Mouse (Mus musculus): ENCODE results near the gene Itga9. TPM values are rescaled to one million over a fixed set of nuclear protein-coding genes. Genes with fewer than 3 reads are reported as not detected.
"Not testable (repeated sequence)": the region's sequence is repeated elsewhere in the genome, so short reads cannot be mapped to it uniquely, and the experiment has no call there.

Gene Itga9
- polyA plus RNA-seq, 1 experiment from 2014 or later, result 6.0 TPM

GRCm38 (mm10) chr9:118587115-118587514, 19.4 kb upstream of the Itga9 start:
- Histone ChIP-seq H3K27ac (no peak overlapping the region), H3K27me3 (ENCODE audit: insufficient read depth, poor library complexity, severe bottlenecking) (no peaks in the 10 kb centered on the region), H3K36me3 (peaks cover 25% of the 10 kb centered on the region), H3K4me1 (replicated peaks) (peaks cover 18% of the 10 kb centered on the region), H3K4me3 (no peak overlapping the region), H3K9me3 (no peaks in the 10 kb centered on the region)
- 65% methylated on average over 4 of the region's 4 CpGs for WGBS
- no peak for DNase-seq (ENCODE audit: low spot score)

- Histone ChIP-seq H3K27ac (no peak overlapping the region), H3K9me3 (no peaks in the 10 kb centered on the region), H3K4me3 (no peak overlapping the region), H3K27me3 (ENCODE audit: insufficient read depth, poor library complexity, severe bottlenecking) (no peaks in the 10 kb centered on the region), H3K4me1 (replicated peaks) (peaks cover 30% of the 10 kb centered on the region), H3K36me3 (peaks cover 5% of the 10 kb centered on the region; the same call in 1 of the 2 replicates)
- WGBS, result 36% methylated on average over 3 of the region's 3 CpGs
- DNase-seq (ENCODE audit: low spot score), result peak; percentile 37
These were observed 17.2 kb upstream of the Itga9 start for GRCm38 (mm10) chr9:118589249-118589648.

DNA sequence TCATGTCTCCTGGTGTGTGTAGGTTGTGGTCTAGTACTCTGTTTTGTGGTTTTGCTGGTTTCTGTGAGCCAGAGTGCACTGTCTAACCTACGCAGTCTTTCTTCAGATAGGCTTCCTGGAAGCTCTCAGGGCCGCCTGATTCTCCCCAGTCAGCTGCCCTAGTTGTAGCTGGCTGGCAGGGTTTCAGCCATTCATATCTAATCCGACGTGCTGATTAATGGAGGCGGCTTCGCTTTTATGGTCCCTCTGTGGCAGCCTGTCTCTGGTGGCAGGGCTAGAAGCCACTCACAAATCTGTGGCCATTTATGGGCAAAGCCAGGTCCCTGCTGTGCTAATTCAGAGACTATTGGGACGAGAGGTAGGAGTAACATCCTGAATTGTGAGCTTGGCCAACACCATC, 16.3 kb upstream of the Itga9 start:
- Histone ChIP-seq H3K36me3 (0 out of 2 replicates have a peak, but pooled peaks cover 5% of the 10 kb centered on the region), H3K27me3 (ENCODE audit: insufficient read depth, poor library complexity, severe bottlenecking) (no peaks in the 10 kb centered on the region), H3K4me3 (no peak overlapping the region), H3K27ac (0 out of 2 replicates have a peak overlapping the region, but pooled peaks have one; percentile 2), H3K9me3 (no peaks in the 10 kb centered on the region), H3K4me1 (replicated peaks) (peaks cover 30% of the 10 kb centered on the region)
- DNase-seq (ENCODE audit: low spot score), result no peak
- 79% methylated on average over 7 of the region's 7 CpGs for WGBS

- Histone ChIP-seq H3K4me3 (no peak overlapping the region), H3K27ac (no peak overlapping the region), H3K27me3 (ENCODE audit: insufficient read depth, poor library complexity, severe bottlenecking) (no peaks in the 10 kb centered on the region), H3K36me3 (0 out of 2 replicates have a peak, but pooled peaks cover 5% of the 10 kb centered on the region), H3K9me3 (no peaks in the 10 kb centered on the region), H3K4me1 (replicated peaks) (peaks cover 30% of the 10 kb centered on the region)
- 71% methylated on average over 6 of the region's 6 CpGs for WGBS
- no peak for DNase-seq (ENCODE audit: low spot score)
These were observed 14.9 kb upstream of the Itga9 start for GRCm38 (mm10) chr9:118591633-118592032.

- Histone ChIP-seq H3K36me3 (no peaks in the 10 kb centered on the region), H3K9me3 (no peaks in the 10 kb centered on the region), H3K27ac (0 out of 2 replicates have a peak overlapping the region, but pooled peaks have one; percentile 4), H3K4me3 (no peak overlapping the region), H3K27me3 (ENCODE audit: insufficient read depth, poor library complexity, severe bottlenecking) (no peaks in the 10 kb centered on the region), H3K4me1 (replicated peaks) (peaks cover 30% of the 10 kb centered on the region)
- 39% methylated on average over 13 of the region's 13 CpGs for WGBS
- peak; percentile 73 for DNase-seq (ENCODE audit: low spot score)
These were observed 13.8 kb upstream of the Itga9 start for GRCm38 (mm10) chr9:118592585-118593249.

- Histone ChIP-seq H3K27me3 (ENCODE audit: insufficient read depth, poor library complexity, severe bottlenecking) (no peaks in the 10 kb centered on the region), H3K27ac (peak overlapping the region; percentile 4; the same call in 1 of the 2 replicates), H3K4me1 (replicated peaks) (peaks cover 30% of the 10 kb centered on the region), H3K9me3 (no peaks in the 10 kb centered on the region), H3K36me3 (no peaks in the 10 kb centered on the region), H3K4me3 (no peak overlapping the region)
- 88% methylated on average over 8 of the region's 8 CpGs for whole genome bisulfite sequencing
- DNase-seq (ENCODE audit: low spot score), result no peak
These were observed 13.0 kb upstream of the Itga9 start for GRCm38 (mm10) chr9:118593443-118593842.

DNA sequence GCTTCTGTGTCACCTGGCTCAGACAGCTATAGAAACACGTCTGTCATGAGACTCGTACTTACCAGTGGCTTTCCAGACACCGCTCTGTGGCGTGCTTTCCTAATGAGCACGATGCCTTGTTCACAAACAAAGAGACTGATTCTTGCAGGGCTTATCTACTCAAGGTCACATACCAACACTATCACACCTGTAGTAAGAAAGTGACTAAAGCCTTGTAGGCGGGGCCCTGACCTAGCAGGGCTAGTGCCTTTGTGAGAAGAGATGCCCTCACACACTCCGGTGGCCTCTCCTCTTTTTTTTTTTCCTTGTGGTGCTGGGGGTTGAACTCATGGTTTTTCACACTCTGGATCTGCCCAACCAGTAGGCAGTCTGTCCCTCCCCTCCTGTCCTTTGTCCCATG, 9.7 kb upstream of the Itga9 start:
- no peak for DNase-seq (ENCODE audit: low spot score)
- Histone ChIP-seq H3K36me3 (no peaks in the 10 kb centered on the region), H3K27me3 (ENCODE audit: insufficient read depth, poor library complexity, severe bottlenecking) (no peaks in the 10 kb centered on the region), H3K9me3 (no peaks in the 10 kb centered on the region), H3K27ac (no peak overlapping the region), H3K4me1 (replicated peaks) (peaks cover 12% of the 10 kb centered on the region), H3K4me3 (no peak overlapping the region)
- 90% methylated on average over 7 of the region's 7 CpGs for WGBS

DNA sequence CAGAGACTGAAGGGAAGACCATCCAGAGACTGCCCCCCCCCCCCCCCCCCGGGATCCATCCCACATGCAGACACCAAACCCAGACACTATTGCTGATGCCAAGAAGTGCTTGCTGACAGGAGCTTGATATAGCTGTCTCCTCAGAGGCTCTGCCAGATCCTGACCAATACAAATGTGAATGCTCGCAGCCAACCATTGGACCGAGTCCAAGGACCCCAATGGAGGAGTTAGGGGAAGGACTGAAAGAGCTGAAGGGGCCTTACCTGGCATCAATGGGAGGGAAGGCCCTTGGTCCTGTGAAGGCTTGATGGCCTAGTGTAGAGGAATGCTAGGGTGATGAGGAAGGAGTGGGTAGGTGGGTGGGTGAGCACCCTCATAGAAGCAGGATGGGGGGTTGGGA, 6.1 kb upstream of the Itga9 start:
- not testable (repeated sequence) for H3K9me3 ChIP-seq; H3K4me1 ChIP-seq (replicated peaks); H3K4me3 ChIP-seq; DNase-seq (ENCODE audit: low spot score); H3K27ac ChIP-seq; H3K36me3 ChIP-seq
- 88% methylated on average over 3 of the region's 3 CpGs for WGBS
- H3K27me3 ChIP-seq (ENCODE audit: insufficient read depth, poor library complexity, severe bottlenecking), result peaks cover 21% of the 10 kb centered on the region

- H3K27me3 ChIP-seq (ENCODE audit: insufficient read depth, poor library complexity, severe bottlenecking), result peaks cover 30% of the 10 kb centered on the region
- no peak overlapping the region for H3K4me3 ChIP-seq
- no peak overlapping the region for H3K27ac ChIP-seq
- H3K36me3 ChIP-seq, result no peaks in the 10 kb centered on the region
- H3K9me3 ChIP-seq, result no peaks in the 10 kb centered on the region
- no peak for DNase-seq (ENCODE audit: low spot score)
- 81% methylated on average over 5 of the region's 5 CpGs for WGBS
- peaks cover 14% of the 10 kb centered on the region for H3K4me1 ChIP-seq (replicated peaks)
These were observed 3.9 kb upstream of the Itga9 start for GRCm38 (mm10) chr9:118602576-118602975.

GRCm38 (mm10) chr9:118606817-118607371, 404 bp downstream of the Itga9 start:
- H3K27ac ChIP-seq, result peak overlapping the region; percentile 89
- no peaks in the 10 kb centered on the region for H3K9me3 ChIP-seq
- DNase-seq (ENCODE audit: low spot score), result peak; percentile 49
- H3K4me1 ChIP-seq (replicated peaks), result peaks cover 32% of the 10 kb centered on the region
- under 1% methylated on average over 68 of the region's 68 CpGs for WGBS
- peaks cover 69% of the 10 kb centered on the region for H3K27me3 ChIP-seq (ENCODE audit: insufficient read depth, poor library complexity, severe bottlenecking)
- peak overlapping the region; percentile 67 for H3K4me3 ChIP-seq
- H3K36me3 ChIP-seq, result no peaks in the 10 kb centered on the region

DNA sequence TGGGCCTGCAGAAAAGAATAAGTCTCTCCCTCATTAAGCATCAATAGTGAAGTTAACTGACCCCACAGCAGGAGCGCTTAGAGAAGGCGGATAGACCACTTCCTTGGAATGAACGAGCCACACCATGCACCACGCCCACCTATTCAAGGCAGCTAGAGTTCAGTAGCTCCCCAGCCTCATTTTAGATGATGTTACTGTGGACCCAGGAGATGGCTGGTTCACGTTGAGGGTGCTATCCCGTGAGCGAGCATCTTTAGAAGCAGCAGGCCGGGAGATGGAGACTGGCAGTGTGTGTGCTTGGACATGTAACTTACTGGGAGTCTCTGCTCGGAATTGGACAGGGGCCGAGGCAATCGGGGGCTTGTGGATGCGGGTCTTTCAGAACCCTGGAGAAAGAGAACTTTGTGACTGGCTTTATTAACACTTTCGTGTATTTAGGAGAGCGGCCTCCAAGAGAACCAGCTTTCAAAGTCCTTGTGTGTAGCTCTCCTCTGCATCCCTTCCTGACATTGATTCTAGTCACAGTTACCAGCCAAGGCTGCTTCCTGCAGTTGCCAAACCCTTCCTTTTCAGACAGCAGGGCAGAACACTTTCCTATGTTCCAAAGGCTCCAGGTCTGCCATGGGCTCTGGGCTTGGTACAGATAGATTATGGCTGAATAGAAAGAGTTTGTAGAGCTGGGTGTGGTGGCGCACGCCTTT, 1.4 kb downstream of the Itga9 start:
- Histone ChIP-seq H3K36me3 (no peaks in the 10 kb centered on the region), H3K4me1 (replicated peaks) (peaks cover 37% of the 10 kb centered on the region), H3K9me3 (no peaks in the 10 kb centered on the region), H3K27ac (peak overlapping the region; percentile 89; the same call in 1 of the 2 replicates), H3K4me3 (peak overlapping the region; percentile 67), H3K27me3 (ENCODE audit: insufficient read depth, poor library complexity, severe bottlenecking) (peaks cover 75% of the 10 kb centered on the region)
- DNase-seq (ENCODE audit: low spot score), result peak; percentile 34
- WGBS, result 42% methylated on average over 16 of the region's 16 CpGs

DNA sequence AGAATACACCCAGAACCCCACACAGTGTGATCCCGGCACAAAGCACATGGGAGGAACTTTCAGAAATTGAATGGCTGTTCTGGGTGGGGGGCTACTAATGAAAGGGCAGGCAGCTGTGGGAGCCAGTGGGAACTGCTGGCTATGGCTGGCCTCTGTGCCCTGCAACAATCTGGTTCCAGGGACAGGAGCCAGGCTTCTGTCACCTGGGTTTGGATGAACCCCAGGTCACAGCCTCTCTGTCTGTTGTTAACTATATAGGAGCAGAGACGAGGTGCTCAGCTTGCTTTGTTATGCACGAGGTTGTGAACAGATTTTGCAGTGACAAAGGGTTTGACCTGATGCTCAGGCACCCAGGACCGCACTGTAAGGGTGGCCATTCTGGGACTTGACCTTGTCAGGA, 2.1 kb downstream of the Itga9 start:
- H3K4me1 ChIP-seq (replicated peaks), result peaks cover 44% of the 10 kb centered on the region
- H3K9me3 ChIP-seq, result no peaks in the 10 kb centered on the region
- H3K36me3 ChIP-seq, result no peaks in the 10 kb centered on the region
- peaks cover 77% of the 10 kb centered on the region for H3K27me3 ChIP-seq (ENCODE audit: insufficient read depth, poor library complexity, severe bottlenecking)
- DNase-seq (ENCODE audit: low spot score), result no peak
- H3K27ac ChIP-seq, result no peak overlapping the region
- no peak overlapping the region for H3K4me3 ChIP-seq
- WGBS, result 32% methylated on average over 4 of the region's 4 CpGs

- no peak for DNase-seq (ENCODE audit: low spot score)
- H3K4me1 ChIP-seq (replicated peaks), result peaks cover 51% of the 10 kb centered on the region
These were observed 3.6 kb downstream of the Itga9 start for GRCm38 (mm10) chr9:118610060-118610459.

More at GRCm38 (mm10) chr9:118610060-118610459, 3.6 kb downstream of the Itga9 start:
- Histone ChIP-seq H3K27ac (no peak overlapping the region), H3K36me3 (no peaks in the 10 kb centered on the region), H3K9me3 (no peaks in the 10 kb centered on the region), H3K27me3 (ENCODE audit: insufficient read depth, poor library complexity, severe bottlenecking) (peaks cover 74% of the 10 kb centered on the region), H3K4me3 (no peak overlapping the region)
- WGBS, result 65% methylated on average over 10 of the region's 10 CpGs
